Mouse (Mus musculus) layer of hippocampus, postnatal 10 days (tissue): ENCODE measurements at regions not wholly inside any gene's neighbourhood (a gene's known extent, or its start where the extent isn't known, plus 50 kb on each side); places are given as distances from the start of the nearest gene placed in this dataset.
"Not testable (repeated sequence)": the region's sequence is repeated elsewhere in the genome, so short reads cannot be mapped to it uniquely, and the experiment has no call there.

Experiments
- DNase-seq, 2 experiments: peaks; one replicate each; pipeline ENCODE4 v3.0.0; 2021; ENCODE audit warnings: low spot score in 2 of 2

- no peak for DNase-seq
These were observed 248.8 kb downstream of the Pros1 start for GRCm38 (mm10) chr16:63102930-63103329.

- no peak for DNase-seq
These were observed 250.3 kb downstream of the Pros1 start for GRCm38 (mm10) chr16:63104383-63104782.

- no peak for DNase-seq
These were observed 251.0 kb downstream of the Pros1 start for GRCm38 (mm10) chr16:63104938-63105714.

GRCm38 (mm10) chr16:63116456-63116855, 262.3 kb downstream of the Pros1 start:
- peak; percentile 37 to 49 for DNase-seq

GRCm38 (mm10) chr16:63118721-63119120, 264.6 kb downstream of the Pros1 start:
- DNase-seq: no peak

GRCm38 (mm10) chr16:63143851-63144250, 289.7 kb downstream of the Pros1 start:
- DNase-seq: no peak

- no peak for DNase-seq
These were observed 301.3 kb downstream of the Pros1 start for GRCm38 (mm10) chr16:63155300-63155821.

GRCm38 (mm10) chr16:63170101-63170500, 316.0 kb downstream of the Pros1 start:
- DNase-seq: no peak

- DNase-seq: peak; percentile 35 to 40
These were observed 325.1 kb downstream of the Pros1 start for GRCm38 (mm10) chr16:63179228-63179627.

GRCm38 (mm10) chr16:63191181-63191580, 337.1 kb downstream of the Pros1 start:
- no peak for DNase-seq

GRCm38 (mm10) chr16:63191623-63192022, 337.5 kb downstream of the Pros1 start:
- no peak for DNase-seq

GRCm38 (mm10) chr16:63194595-63194994, 340.5 kb downstream of the Pros1 start:
- no peak for DNase-seq

GRCm38 (mm10) chr16:63213471-63213870, 359.4 kb downstream of the Pros1 start:
- DNase-seq: not testable (repeated sequence)

- DNase-seq: no peak
These were observed 366.2 kb downstream of the Pros1 start for GRCm38 (mm10) chr16:63220228-63220879.

GRCm38 (mm10) chr16:63224608-63225007, 370.5 kb downstream of the Pros1 start:
- no peak for DNase-seq

- no peak for DNase-seq
These were observed 371.0 kb downstream of the Pros1 start for GRCm38 (mm10) chr16:63225097-63225496.

GRCm38 (mm10) chr16:63229135-63229534, 375.0 kb downstream of the Pros1 start:
- DNase-seq: peak; percentile 10 to 23

- DNase-seq: no peak
These were observed 375.5 kb downstream of the Pros1 start for GRCm38 (mm10) chr16:63229567-63229966.

GRCm38 (mm10) chr16:63270173-63270572, 416.1 kb downstream of the Pros1 start:
- no peak for DNase-seq

- DNase-seq: no peak
These were observed 423.4 kb downstream of the Pros1 start for GRCm38 (mm10) chr16:63277556-63277955.

- DNase-seq: no peak
These were observed 424.2 kb downstream of the Pros1 start for GRCm38 (mm10) chr16:63278259-63278697.

- no peak for DNase-seq
These were observed 433.5 kb downstream of the Pros1 start for GRCm38 (mm10) chr16:63287655-63288054.
